Mouse (Mus musculus): ENCODE results near the gene Hectd2. TPM values are rescaled to one million over a fixed set of nuclear protein-coding genes. Genes with fewer than 3 reads are reported as not detected.

The Hectd2 gene
- polyA plus RNA-seq, 1 experiment = 2.6 TPM

GRCm38 (mm10) chr19:36554785-36555595 is 551 bp downstream of the Hectd2 start:
- Histone ChIP-seq H3K27me3 (ENCODE audit: control insufficient read depth, insufficient read depth, low read length) (no peaks in the 10 kb centered on the region), H3K36me3 (ENCODE audit: control insufficient read depth, insufficient read depth, low read length) (no peaks in the 10 kb centered on the region), H3K27ac (ENCODE audit: control insufficient read depth, insufficient read depth, low read length) (no peak overlapping the region), H3K4me3 (ENCODE audit: control insufficient read depth, insufficient read depth, low read length) (peak overlapping the region; percentile 58), H3K4me1 (replicated peaks; ENCODE audit: control insufficient read depth, insufficient read depth, low read length) (peaks cover 5% of the 10 kb centered on the region; the same call in 1 of the 2 replicates)
- DNase-seq = peak; percentile 48
- 2% methylated on average over 53 of the region's 53 CpGs for WGBS
- TF ChIP-seq CTCF (IDR thresholded peaks at IDR 0.05; ENCODE audit: borderline replicate concordance, control insufficient read depth, extremely low read depth, insufficient read depth, low read length, poor library complexity) (no peak), POLR2A (IDR thresholded peaks at IDR 0.05; ENCODE audit: control insufficient read depth, extremely low read depth, insufficient read depth, low read length, poor library complexity) (no peak)

GRCm38 (mm10) chr19:36559331-36559730 is 4.9 kb downstream of the Hectd2 start:
- no peaks in the 10 kb centered on the region for H3K4me1 ChIP-seq (replicated peaks; ENCODE audit: control insufficient read depth, insufficient read depth, low read length)
- H3K4me3 ChIP-seq (ENCODE audit: control insufficient read depth, insufficient read depth, low read length) = no peak overlapping the region
- no peak for TF ChIP-seq POLR2A (IDR thresholded peaks at IDR 0.05; ENCODE audit: control insufficient read depth, extremely low read depth, insufficient read depth, low read length, poor library complexity)
- no peak for TF ChIP-seq CTCF (IDR thresholded peaks at IDR 0.05; ENCODE audit: borderline replicate concordance, control insufficient read depth, extremely low read depth, insufficient read depth, low read length, poor library complexity)
- H3K36me3 ChIP-seq (ENCODE audit: control insufficient read depth, insufficient read depth, low read length) = no peaks in the 10 kb centered on the region
- no peaks in the 10 kb centered on the region for H3K27me3 ChIP-seq (ENCODE audit: control insufficient read depth, insufficient read depth, low read length)
- no peak overlapping the region for H3K27ac ChIP-seq (ENCODE audit: control insufficient read depth, insufficient read depth, low read length)
- no peak for DNase-seq
- WGBS = 24% methylated on average over 5 of the region's 5 CpGs

DNA sequence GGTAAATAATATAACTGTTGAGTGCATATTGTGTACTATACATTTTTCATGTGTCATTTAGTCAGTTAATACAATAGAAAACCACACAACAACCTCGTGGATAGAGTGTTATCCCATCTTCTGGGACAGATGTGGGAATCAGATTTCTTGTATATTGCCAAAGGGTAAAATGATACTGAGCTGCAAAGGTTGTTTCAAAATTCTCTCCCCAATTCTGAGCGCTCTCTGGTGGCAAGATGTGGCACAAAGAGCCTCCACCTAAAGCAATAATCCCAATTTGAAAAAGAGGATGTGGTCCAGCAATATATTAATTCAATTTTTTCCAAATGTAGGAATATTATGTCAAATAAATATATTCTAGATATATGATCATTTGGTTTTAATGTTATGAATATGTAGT is 5.7 kb downstream of the Hectd2 start:
- DNase-seq = peak; percentile 25
- TF ChIP-seq CTCF (IDR thresholded peaks at IDR 0.05; ENCODE audit: borderline replicate concordance, control insufficient read depth, extremely low read depth, insufficient read depth, low read length, poor library complexity) (no peak), POLR2A (IDR thresholded peaks at IDR 0.05; ENCODE audit: control insufficient read depth, extremely low read depth, insufficient read depth, low read length, poor library complexity) (no peak)

GRCm38 (mm10) chr19:36561171-36561570 is 6.7 kb downstream of the Hectd2 start:
- 22% methylated on average over 2 of the region's 2 CpGs for WGBS
- H3K4me3 ChIP-seq (ENCODE audit: control insufficient read depth, insufficient read depth, low read length) = no peak overlapping the region
- H3K4me1 ChIP-seq (replicated peaks; ENCODE audit: control insufficient read depth, insufficient read depth, low read length) = no peaks in the 10 kb centered on the region
- no peaks in the 10 kb centered on the region for H3K36me3 ChIP-seq (ENCODE audit: control insufficient read depth, insufficient read depth, low read length)
- DNase-seq = no peak
- TF ChIP-seq CTCF (IDR thresholded peaks at IDR 0.05; ENCODE audit: borderline replicate concordance, control insufficient read depth, extremely low read depth, insufficient read depth, low read length, poor library complexity) (no peak), POLR2A (IDR thresholded peaks at IDR 0.05; ENCODE audit: control insufficient read depth, extremely low read depth, insufficient read depth, low read length, poor library complexity) (no peak)
- no peaks in the 10 kb centered on the region for H3K27me3 ChIP-seq (ENCODE audit: control insufficient read depth, insufficient read depth, low read length)
- no peak overlapping the region for H3K27ac ChIP-seq (ENCODE audit: control insufficient read depth, insufficient read depth, low read length)

More for the DNA sequence above, 5.7 kb downstream of the Hectd2 start:
- Histone ChIP-seq H3K36me3 (ENCODE audit: control insufficient read depth, insufficient read depth, low read length) (no peaks in the 10 kb centered on the region), H3K4me1 (replicated peaks; ENCODE audit: control insufficient read depth, insufficient read depth, low read length) (no peaks in the 10 kb centered on the region), H3K27ac (ENCODE audit: control insufficient read depth, insufficient read depth, low read length) (no peak overlapping the region), H3K27me3 (ENCODE audit: control insufficient read depth, insufficient read depth, low read length) (no peaks in the 10 kb centered on the region), H3K4me3 (ENCODE audit: control insufficient read depth, insufficient read depth, low read length) (no peak overlapping the region)
- WGBS = 27% methylated on average over 2 of the region's 2 CpGs

- Histone ChIP-seq H3K27ac (ENCODE audit: control insufficient read depth, insufficient read depth, low read length) (no peak overlapping the region), H3K4me3 (ENCODE audit: control insufficient read depth, insufficient read depth, low read length) (no peak overlapping the region), H3K27me3 (ENCODE audit: control insufficient read depth, insufficient read depth, low read length) (no peaks in the 10 kb centered on the region), H3K36me3 (ENCODE audit: control insufficient read depth, insufficient read depth, low read length) (no peaks in the 10 kb centered on the region), H3K4me1 (replicated peaks; ENCODE audit: control insufficient read depth, insufficient read depth, low read length) (no peaks in the 10 kb centered on the region)
- DNase-seq = no peak
- WGBS = 90% methylated on average over 2 of the region's 2 CpGs
- TF ChIP-seq POLR2A (IDR thresholded peaks at IDR 0.05; ENCODE audit: control insufficient read depth, extremely low read depth, insufficient read depth, low read length, poor library complexity) (no peak), CTCF (IDR thresholded peaks at IDR 0.05; ENCODE audit: borderline replicate concordance, control insufficient read depth, extremely low read depth, insufficient read depth, low read length, poor library complexity) (no peak)
Measured at GRCm38 (mm10) chr19:36564396-36564795, 10.0 kb downstream of the Hectd2 start.

DNA sequence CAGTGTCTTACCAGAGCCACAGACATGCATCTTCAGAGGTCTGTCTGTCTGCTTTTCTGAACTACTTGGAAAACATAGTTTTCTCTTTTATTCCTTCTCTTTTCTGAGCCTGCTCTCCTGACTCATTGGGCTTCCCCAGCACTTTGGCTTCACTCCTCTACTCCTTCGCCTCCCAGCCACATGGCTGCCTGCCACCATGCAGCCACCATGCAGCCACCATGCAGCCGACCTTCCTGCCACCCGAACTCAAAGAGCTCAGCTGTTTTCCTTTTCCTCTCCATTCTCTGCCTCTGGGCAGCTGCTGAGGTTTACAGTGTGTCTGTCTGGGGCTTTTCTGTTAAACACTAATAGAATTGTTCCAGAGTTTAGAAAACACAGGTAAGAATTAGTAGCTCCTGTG is 19.5 kb downstream of the Hectd2 start:
- Histone ChIP-seq H3K27me3 (ENCODE audit: control insufficient read depth, insufficient read depth, low read length) (no peaks in the 10 kb centered on the region), H3K4me3 (ENCODE audit: control insufficient read depth, insufficient read depth, low read length) (no peak overlapping the region), H3K27ac (ENCODE audit: control insufficient read depth, insufficient read depth, low read length) (no peak overlapping the region), H3K4me1 (replicated peaks; ENCODE audit: control insufficient read depth, insufficient read depth, low read length) (no peaks in the 10 kb centered on the region), H3K36me3 (ENCODE audit: control insufficient read depth, insufficient read depth, low read length) (no peaks in the 10 kb centered on the region)
- WGBS = 37% methylated on average over 3 of the region's 3 CpGs
- no peak for DNase-seq
- TF ChIP-seq POLR2A (IDR thresholded peaks at IDR 0.05; ENCODE audit: control insufficient read depth, extremely low read depth, insufficient read depth, low read length, poor library complexity) (no peak), CTCF (IDR thresholded peaks at IDR 0.05; ENCODE audit: borderline replicate concordance, control insufficient read depth, extremely low read depth, insufficient read depth, low read length, poor library complexity) (no peak)

Data from thymus, adult 2 months (tissue).